Mouse (Mus musculus): ENCODE data around the gene Tnnt1.
A peak's percentile ranks its signal among the peaks of the same experiment; 100 is the strongest.

The Tnnt1 gene

GRCm38 (mm10) chr7:4521231-4522003, 5.2 kb upstream of the Tnnt1 start:
- DNase-seq: no peak

GRCm38 (mm10) chr7:4518487-4518886, 2.3 kb upstream of the Tnnt1 start:
- no peak for DNase-seq

GRCm38 (mm10) chr7:4515853-4516252, 329 bp downstream of the Tnnt1 start:
- DNase-seq: no peak

GRCm38 (mm10) chr7:4513829-4514712, 2.1 kb downstream of the Tnnt1 start:
- DNase-seq: no peak

- no peak for DNase-seq
These were observed 2.9 kb downstream of the Tnnt1 start for GRCm38 (mm10) chr7:4513236-4513635.

- DNase-seq: no peak
These were observed 4.5 kb downstream of the Tnnt1 start for GRCm38 (mm10) chr7:4511489-4512224.

- DNase-seq: no peak
These were observed 6.1 kb downstream of the Tnnt1 start for GRCm38 (mm10) chr7:4509863-4510608.

GRCm38 (mm10) chr7:4508739-4509116, 7.5 kb downstream of the Tnnt1 start:
- DNase-seq: no peak

- DNase-seq: no peak
These were observed 8.0 kb downstream of the Tnnt1 start for GRCm38 (mm10) chr7:4508062-4508738.

- no peak for DNase-seq
These were observed 9.0 kb downstream of the Tnnt1 start for GRCm38 (mm10) chr7:4507220-4507619.

- no peak for DNase-seq
These were observed 11.3 kb downstream of the Tnnt1 start for GRCm38 (mm10) chr7:4504646-4505435.

- no peak for DNase-seq
These were observed 12.3 kb downstream of the Tnnt1 start for GRCm38 (mm10) chr7:4503858-4504257.

GRCm38 (mm10) chr7:4503100-4503499, 13.1 kb downstream of the Tnnt1 start:
- DNase-seq: peak; percentile 62

GRCm38 (mm10) chr7:4502421-4503090, 13.6 kb downstream of the Tnnt1 start:
- peak; percentile 88 for DNase-seq

- DNase-seq: peak; percentile 95
These were observed 14.4 kb downstream of the Tnnt1 start, which contains the start of gene Ppp1r12c for GRCm38 (mm10) chr7:4501558-4502397. Gene Ppp1r12c (minus strand): TSS chr7:4501680.

- DNase-seq: peak; percentile 74
These were observed 15.2 kb downstream of the Tnnt1 start for GRCm38 (mm10) chr7:4500892-4501471.

- DNase-seq: no peak
These were observed 17.1 kb downstream of the Tnnt1 start for GRCm38 (mm10) chr7:4499034-4499433.

- no peak for DNase-seq
These were observed 17.9 kb downstream of the Tnnt1 start for GRCm38 (mm10) chr7:4498251-4498650.

Data from cerebellum, adult 9-10 months (tissue).